Mouse (Mus musculus) C2C12 (cell line): Measurements from ENCODE around the gene Carhsp1.

Source experiments
- CTCF ChIP-seq: IDR thresholded peaks from one replicate; pipeline ENCODE4 v1.5.1; 2011; ENCODE audit not compliant: control insufficient read depth, insufficient read depth, insufficient read length
- USF1 ChIP-seq: IDR thresholded peaks from one replicate; pipeline ENCODE4 v1.6.1; 2011; ENCODE audit warnings: low read depth, mild to moderate bottlenecking, control low read depth, moderate library complexity

DNA sequence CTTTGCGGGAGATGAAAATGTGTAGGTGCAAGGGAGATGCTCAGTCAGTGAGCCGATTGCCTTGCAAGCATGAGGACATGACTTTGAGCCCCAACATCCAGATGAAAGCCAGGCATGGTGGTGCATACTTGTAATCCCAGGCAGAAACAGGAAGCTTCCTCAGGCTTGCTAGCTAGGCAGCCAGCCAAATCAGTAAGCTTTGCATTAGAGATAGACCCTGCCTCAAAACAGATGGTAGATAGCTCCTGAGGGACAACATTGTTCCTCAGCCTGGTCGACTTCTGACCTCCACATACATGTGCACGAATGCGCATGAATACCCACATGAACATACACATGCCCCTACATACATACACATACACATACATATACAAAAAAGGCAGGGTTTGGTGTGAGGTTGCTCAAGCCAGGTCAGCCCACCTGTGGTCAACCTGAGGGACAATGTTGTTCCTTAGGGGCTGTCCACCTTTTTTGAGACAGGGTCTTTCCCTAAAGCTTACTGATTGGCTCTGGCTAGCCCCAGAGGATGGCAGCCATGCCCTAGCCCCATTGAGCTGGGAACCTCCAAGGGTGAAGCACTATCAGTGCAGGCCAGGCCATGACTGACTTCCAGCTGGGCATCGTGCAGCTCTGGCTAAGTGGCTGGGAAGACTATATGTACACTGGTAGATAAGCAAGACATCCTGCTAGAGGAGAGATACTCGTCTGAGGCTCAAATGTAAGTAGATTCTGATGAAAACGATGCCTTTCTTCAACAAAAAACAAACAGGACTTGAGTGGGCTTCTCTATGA is 59.5 kb downstream of the Carhsp1 start:
- TF ChIP-seq CTCF = no peak
- TF ChIP-seq USF1 = no peak
